Mouse (Mus musculus) thymus, postnatal 4 days (tissue): Measurements from ENCODE around the gene Slc15a3.

Experiments used
- DNase-seq: peaks from one replicate; pipeline ENCODE4 v3.0.0; 2021

Slc15a3 gene

DNA sequence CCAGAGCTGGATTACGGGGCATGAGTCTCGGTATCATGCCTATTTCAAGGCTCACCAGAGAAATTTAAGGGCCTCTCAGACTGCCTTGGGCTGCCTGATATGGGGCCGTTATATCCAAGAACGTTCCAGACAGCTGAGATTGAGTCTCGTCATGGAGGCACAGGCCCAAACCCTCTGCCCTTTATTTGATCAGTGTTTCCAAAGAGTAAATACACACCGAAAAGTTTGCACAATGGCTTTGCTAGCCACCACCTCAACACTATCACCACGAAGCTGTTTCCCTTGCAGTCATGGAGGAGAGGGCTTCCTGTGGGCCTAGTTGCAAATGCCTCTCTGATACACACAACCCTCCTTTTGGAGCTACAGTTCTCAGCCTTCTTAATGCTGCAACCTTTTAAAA lies 15.5 kb upstream of the Slc15a3 start:
- DNase-seq: no peak

DNA sequence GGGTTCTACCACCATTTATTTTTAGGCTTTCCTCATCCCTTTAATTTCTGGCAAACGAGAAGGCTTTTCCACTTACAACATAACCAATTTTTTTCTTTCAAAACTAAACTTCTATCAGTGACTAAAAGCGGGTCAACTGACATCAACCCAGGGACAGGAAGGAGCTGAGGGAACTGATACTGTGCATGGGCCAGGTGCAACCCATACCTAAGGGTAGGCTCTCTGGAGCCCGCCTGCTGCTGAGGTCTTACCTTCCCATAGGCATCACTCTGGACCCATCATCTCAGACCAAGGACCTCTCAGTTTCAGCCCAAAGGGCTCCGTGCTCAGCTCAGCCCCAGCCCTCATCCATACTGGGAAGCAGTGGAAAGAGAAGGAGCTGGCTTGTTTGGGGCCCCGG lies 11.2 kb upstream of the Slc15a3 start:
- peak; percentile 63 for DNase-seq

DNA sequence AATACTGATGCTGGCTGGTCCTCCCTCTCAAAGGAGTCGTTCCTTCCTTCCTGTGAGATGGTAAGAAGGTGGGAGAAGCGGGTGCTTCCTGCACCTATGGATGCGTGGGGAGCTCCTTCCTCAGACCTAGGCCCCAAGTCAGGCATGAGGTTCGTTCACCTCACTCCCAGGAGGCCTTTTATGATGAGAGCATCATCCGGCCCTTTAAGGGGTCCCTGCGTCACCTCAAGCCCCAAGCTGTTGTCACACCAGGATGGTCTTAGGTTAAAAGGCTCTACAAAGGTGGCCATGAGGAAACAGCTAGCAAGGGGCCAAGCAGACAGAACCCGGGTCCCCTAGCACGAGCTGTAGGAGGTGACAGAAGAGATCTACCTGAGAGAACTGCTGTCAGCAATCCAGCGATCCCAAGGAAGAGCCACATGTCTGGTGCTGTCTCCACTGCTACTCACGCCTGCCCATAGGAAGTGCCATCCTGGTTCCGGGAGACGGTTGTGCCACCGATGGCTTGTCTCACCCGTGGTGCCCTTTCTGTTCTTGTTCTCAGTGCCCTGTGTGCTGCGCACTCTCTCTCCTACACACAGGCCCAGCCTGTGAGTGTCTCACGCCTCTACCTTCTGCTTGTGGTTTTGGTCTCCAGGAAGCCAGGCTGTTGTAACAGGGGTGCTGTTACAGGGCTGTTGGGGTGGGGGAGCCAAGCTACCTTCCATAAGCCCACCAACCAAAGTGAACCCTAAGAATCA lies 9.9 kb upstream of the Slc15a3 start, which contains the start of gene Cd6:
Gene Cd6 (minus strand): TSS at position 623 of the 740 bp plus-strand sequence.
- DNase-seq: peak; percentile 76

DNA sequence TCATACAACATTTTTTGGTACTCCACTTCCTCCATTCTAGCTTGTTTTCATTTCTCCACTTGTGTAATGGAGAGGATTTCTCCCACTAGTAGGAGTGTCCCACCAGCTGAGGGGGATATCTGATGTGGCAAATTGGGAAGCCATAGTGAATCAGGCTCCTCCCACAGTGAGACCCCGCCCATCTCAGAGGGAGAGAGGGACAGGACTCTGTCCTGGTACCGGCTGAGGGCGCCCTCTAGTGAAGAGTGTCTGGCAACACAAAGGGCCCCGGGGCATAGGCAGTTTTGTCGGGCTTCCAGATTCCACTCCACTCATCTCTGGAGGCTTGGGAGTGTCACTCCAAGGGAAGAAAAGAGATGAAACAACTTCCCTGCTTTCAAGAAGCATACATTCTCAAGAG lies 8.1 kb upstream of the Slc15a3 start:
- peak; percentile 95 for DNase-seq

DNA sequence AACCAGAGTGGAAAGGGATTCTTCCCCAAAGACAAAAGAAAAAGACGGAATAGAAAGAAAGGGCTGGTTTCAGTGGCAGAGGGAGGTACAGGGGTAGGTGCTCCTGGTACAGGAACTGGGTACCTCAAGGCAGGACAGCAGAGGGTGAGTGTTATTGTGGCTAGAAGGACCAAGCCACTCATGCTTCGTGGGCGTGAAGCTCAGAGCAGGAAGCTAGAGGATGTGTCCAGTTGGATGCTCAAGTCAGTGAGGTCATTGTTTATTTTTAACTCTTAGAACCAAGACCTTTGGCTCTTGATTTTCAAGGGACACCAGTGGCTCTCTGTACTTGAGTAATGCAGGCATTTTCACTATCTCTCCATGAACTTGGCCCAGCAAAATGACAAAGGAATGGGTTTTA lies 7.5 kb upstream of the Slc15a3 start:
- no peak for DNase-seq

DNA sequence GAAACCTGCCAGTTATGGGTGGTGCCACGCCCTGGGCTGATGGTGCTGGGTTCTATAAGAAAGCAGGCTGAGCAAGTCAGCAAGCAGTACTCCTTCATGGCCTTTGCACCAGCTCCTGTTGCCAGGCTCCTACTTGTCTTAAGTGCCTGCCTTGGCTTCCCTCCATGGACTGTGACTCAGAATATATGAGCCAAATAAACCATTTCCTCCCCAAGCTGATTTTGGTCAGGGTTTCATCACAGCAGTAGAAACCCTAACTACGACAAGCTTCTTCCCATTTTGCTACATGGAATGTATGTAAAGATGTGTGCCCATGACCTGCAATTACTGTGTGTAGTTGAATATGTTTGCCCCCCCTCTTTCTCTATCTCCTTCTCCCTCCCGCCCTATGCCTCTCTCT lies 5.9 kb upstream of the Slc15a3 start:
- DNase-seq: no peak

DNA sequence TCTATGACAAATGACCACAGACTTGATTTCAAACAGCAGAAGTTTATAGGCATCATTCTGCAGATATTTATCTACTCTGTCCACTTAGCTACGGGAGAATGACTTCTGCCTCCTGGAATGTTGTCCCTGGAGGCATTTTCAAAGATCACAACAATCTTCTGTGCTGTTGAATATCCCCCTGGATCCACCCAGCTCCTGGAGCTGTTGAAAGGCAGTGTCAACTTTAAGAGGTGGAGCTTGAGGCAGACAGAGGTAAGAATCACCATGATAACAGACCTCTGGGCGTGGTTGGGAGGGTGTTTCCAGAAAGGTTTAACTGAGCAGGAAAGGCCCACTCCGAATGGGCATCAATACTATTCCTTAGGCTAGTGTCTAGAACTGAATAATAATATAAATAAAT lies 3.9 kb upstream of the Slc15a3 start:
- no peak for DNase-seq

DNA sequence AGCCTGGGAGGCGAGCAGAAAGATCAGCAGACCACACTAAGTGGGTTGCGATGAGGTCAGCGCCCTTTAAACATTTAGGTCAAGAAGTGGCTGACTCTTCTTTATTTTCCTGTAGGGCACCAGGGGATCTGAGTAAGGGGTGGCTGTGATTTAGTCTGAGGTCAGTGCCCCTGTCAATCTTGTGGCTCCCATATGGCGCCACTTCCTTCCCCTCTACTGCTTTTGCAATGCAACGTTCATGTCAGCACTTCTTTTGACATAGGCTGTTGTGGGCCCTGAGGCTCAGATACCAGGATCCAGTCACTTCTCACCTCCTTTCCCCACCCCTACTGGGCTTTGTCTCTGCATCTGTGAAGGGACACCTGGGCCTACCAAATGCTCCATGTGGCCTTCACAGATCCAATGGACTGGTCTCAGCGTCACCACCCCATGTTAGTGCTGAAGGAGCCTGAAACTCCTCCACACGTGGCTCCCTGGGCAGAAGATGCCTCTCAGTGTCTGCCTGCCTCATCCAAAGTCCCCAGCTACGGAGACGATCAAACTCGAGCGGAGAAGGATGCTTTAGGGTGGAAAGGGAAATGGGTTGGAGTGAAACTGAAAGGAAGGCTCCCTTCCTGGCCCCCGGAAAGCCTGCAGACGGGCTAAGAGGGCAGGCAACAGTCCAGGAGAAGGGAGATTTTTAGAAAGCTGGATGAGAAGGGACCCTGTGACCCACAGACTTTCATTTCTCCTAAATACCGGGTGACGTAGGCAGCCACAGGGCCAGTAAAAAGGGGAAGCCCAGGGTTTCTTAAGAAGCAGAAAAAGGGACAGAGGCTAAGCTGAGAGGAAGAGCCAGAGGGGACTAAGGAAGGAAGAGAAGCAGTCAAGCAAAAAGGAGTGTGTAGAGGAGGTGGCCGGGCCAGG lies 2.4 kb downstream of the Slc15a3 start:
- DNase-seq: no peak

DNA sequence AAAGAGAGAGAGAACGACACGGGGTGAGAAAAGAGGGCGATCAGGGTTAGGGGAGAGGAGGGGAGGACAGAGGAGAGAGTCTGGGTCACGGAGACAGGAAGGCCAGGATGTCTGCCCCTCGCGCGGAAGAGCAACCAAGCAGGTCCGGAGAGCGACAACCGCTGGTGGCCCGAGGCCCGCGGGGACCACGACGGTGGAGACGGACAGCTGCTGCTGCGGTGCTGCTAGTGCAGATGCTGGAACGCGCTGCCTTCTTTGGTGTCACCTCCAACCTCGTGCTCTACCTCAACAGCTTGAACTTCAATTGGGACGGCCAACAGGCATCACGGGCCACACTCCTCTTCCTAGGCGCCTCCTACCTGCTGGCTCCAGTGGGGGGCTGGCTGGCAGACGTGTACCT lies 3.4 kb downstream of the Slc15a3 start:
- no peak for DNase-seq

DNA sequence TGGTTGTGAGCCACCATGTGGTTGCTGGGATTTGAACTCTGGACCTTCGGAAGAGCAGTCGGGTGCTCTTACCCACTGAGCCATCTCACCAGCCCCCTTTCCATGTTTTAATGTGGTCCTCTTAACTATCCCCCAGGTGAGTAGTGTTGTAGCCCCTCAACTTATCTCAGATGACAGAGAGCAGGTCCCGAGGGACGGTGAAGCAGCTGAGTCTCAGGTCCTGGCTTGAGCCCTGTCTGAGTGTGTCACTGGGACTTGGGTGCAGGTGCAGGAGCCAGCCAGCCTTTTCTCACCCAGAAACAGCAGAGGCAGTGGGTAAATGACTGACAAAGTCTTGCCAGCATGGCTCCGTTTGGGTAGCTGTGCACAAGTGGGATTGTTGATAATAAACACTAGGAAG lies 4.7 kb downstream of the Slc15a3 start:
- DNase-seq: no peak

DNA sequence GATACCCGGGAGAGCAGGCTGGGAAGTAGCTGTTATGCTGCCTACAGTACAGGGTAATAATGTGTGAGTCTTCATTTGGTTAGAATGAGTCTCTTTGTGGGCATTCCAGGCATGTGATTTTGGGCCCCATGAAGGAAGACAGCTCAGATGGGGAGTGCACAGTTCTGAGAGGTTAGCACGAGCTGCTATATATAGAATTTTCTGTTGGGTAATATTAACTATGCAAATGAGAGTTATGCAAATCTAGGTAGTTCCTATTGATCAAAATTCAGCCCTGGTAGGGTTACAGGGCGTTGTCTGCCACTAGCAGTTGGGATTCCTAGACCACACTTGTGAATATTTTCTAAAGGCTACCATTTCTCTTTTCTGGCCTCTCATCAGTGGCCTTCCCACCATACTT lies 5.9 kb downstream of the Slc15a3 start:
- DNase-seq: no peak

DNA sequence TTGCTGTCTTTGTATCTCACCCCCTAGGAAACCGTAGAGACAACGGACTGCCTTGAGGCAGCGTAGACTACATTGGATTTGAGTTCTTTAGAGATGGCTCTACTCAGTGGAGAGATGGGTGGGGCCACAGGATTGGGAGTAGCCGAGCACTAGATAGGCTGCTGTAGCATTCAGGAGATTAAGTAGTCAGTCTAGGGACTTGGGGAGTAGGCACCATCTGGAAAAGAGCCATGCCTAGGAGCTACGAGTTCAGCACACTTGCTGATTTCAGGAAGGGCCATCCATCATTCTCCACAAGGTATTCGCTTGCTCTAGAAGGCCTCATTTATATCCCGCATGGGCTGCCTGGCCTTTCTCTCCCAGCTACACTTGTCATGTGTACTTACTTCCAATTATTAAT lies 6.6 kb downstream of the Slc15a3 start:
- no peak for DNase-seq

DNA sequence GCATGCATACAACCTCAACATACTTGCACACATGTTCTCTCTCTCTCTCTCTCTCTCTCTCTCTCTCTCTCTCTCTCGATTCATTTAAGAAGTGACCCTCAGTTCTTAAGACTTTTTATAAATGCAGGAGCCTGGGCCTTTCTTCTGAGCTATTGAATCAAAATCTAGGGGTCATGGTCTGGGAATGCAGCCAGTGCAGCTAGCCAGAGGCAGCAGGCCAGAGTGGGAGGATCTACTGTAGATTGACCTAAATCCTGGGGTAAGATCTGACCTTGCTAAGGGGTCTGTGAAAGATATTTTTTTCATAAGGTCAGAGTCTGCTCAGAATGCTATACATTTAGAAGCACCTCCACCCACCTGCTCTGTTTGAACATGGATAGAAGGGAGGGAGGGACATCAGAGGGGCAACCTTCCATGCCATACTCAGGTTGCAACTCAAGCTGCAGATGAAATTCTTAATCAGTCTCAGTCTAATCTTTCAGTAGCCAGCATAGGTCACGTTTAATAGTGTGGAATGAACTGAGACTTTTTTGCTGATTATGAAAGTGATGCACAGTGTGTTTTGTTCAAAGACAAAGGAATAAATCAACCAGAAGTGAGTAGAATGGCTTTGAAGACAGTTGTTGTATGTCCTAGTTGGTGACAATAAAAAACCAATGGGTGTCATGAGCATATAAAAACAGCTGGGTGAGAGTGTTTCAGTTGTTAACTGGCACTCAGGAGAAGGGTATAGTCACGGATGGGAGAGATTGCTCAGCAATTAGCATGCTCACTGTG lies 8.0 kb downstream of the Slc15a3 start:
- DNase-seq: no peak

DNA sequence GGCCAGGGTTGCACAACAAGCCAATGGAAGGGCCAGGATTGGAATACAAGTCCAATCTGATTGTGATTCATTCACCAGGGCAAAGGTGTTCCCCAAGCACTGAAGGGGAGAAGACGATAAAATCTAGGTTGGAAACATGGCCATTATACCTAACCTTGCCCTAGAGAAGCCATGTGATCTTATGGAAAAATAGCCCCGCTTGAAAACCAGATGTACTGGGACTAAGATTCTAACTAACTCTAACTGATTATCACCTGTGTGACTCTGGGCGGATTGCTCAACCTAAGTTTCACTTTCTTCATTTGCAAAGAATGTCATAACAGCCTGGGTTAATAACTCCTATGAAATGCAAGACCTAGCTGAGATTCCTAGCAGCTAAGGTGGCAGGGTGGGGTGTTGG lies 15.9 kb downstream of the Slc15a3 start:
- no peak for DNase-seq

DNA sequence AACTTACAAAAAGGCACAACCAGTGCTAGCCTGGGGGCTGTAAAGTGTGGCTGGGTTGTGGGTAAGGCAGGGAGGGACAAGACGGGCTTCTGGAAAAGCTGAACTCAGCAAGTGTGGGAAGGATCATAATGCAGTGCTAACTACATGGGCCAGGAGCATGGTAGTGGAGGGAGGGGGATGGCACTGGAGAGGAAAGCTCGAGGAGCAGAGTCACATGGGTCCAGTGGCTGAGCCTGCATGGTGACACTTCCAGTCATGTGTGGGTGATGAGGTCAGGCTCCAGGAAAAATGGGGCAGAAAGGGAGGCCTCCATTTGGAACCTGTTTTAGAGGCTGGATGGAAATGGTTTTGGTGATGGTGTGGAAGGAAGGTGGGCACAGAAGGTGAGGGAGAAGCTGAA lies 17.0 kb downstream of the Slc15a3 start:
- DNase-seq: no peak

DNA sequence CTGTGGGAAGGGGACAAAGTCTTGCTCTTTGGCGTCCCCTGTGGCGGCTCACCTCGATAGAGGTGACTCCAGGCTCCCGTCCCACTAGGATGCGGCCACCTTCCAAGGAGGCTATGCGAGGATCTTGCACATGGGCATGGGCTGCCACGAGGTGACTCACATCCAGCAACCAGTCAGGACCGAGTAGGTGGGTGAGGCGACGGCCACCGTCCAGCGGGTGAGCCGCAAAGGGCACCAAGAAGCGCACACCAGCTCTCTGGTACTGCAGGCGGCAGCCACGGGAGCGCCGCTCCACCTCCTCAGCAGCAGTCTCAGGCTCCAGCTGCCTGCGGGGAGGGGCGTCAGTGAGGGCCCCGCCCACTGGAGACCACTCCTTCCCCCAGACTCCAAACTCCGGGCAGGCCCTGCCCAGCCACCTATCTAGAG lies 20.6 kb downstream of the Slc15a3 start:
- DNase-seq: no peak

DNA sequence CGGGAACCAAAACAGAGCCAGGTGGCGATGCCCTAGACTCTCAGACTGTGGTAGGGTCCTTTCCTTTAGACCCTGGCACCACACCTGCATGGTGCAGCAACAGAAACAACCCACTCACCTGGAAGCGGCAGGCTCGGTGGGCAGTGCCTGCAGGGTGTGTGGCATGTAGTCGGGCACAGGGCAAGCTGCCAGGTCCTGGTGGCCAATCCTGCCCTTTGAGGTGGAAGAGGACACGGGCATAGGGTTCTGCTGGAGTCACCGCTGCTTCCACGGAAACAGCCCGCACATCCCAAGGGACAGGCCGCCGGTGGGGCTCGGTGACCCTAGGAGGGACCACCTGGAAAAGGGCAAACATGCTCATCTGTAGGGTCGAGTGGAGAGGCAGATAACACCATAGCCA lies 26.8 kb downstream of the Slc15a3 start:
- no peak for DNase-seq

DNA sequence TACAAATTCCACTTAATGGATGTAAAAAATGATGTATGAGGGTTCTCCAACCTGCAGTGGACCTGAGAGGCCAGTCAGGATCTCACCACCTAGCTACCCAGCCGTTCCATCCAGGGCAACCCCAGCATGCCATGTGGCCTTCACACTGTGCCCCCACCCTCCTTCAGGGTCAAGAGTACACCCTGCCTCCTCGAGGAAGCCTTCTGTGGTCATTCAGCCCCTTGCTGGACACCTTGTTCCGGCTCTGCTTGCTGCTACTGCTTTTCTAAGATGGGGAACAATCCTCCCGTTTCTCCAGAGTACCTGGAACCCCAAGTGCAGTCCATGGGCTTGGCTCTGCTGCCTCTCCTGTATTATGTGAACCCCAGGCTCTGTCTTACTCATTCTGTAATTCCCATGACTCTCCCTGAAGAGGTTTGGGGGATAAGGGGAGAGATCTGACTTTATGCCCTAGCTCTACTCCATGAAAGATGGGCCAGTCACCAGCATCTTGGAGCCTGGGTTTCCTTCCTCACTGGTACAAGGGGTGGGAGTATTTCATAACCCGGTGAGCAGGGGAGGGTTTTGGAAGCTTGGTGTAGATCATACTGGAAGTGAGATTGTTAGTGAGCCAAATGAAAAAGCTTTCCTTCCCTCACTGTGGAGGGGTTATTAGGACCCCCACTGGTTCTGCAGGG lies 28.6 kb downstream of the Slc15a3 start:
- no peak for DNase-seq

DNA sequence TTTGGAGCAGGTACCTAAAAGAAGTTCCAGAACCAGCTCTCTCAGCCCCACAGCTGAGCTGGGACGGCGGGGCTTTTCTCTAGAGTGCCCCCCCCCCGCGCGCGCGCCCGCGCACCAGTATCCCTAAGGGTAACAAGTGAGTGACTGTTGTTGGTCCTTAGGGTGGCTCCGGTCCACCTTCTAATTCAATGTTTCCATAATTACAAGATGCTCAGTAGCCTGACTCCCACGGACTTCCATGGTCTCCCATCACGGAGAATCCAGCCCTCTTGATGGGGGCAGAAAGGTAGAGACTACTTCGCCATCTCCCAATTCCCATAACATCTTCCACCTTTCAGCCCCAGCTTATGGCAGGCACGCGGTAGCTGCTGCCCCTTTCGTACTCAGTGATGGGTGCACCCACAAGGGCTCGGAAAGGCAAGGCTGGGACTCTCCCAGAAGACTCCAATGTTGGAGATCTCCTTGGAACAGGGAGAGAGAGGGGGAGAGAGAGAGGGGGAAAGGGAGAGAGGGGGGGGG lies 29.2 kb downstream of the Slc15a3 start:
- DNase-seq: no peak

DNA sequence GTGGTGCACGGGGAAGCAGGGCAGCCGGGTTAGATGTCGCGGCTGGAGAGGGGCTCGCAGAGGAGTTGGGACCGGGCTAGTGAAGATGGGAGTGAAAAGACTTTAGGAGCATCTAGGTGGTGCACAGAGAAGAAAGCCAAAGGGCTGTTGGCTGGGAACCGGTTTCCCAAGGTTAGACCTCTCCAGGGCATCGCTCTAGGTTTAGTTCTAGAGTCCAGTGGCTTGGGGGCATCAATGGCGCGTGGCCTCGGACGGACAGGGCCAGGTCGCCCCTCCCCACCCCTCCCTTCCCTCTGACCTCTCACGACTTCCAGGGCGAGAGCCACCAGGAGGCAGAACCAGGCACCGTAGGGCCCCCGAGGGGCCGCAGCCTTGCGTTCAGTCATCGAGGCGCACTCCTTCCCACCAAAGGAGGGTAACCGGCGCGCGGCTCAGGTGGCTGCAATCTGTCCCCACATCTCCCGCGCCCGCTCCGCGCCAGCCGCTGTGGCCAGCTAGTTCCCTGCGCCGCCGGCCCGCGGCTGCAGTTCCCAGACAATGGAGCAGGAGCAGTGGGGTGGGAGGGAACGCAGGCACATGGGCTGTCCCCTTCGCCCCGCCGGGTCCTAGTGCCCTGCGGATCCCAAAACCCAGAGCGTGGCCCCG lies 29.8 kb downstream of the Slc15a3 start:
- DNase-seq: peak; percentile 60

DNA sequence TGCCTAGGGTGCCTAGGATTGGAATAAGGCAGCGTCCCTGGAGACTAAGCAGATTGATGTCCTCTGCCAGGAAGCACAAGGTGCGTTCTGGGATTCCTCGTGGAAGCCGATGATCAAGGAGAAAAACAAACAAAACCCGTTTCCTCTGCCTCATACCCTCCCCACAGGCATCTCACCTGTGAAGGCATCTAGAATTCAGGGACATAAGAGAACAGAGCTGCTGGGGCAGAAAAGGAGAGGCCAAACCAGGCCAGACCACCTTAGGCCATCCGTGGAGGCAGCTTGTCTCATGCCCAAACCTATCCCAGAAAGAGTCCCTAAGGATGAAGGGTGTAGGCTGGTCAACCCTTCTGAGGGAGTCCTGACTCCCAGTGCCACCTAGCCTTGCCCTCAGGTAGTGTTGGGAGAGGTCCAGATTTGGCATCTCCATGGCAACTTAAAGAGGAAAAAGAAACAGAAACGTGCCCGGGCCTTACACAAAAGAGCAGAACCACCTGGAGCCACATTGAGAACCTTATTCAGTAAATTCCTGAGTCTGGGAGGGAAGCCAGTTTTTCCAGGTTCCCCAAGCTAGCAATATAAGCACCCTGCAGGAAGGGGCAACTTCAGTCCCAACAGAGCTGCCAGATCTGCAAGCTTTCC lies 30.5 kb downstream of the Slc15a3 start, which contains the start of gene Tmem132a:
Gene Tmem132a (minus strand): TSS at position 55 of the 642 bp plus-strand sequence.
- no peak for DNase-seq
